Mouse (Mus musculus): Measurements from ENCODE around the gene Gm49396. TPM values are rescaled to one million over a fixed set of nuclear protein-coding genes. Genes with fewer than 3 reads are reported as not detected.

Gm49396 gene
- polyA plus RNA-seq, 1 experiment from 2014 or later = 4.1 TPM

- H3K4me2 ChIP-seq (ENCODE audit: low read depth, low read length) = no peak overlapping the region
- peaks cover 17% of the 10 kb centered on the region for H3K4me1 ChIP-seq (ENCODE audit: control insufficient read depth, low read depth, low read length)
- no peaks in the 10 kb centered on the region for H3K27me3 ChIP-seq (ENCODE audit: control insufficient read depth, insufficient read depth, low read depth, low read length)
- no peaks in the 10 kb centered on the region for H3K9me3 ChIP-seq (replicated peaks; ENCODE audit: control insufficient read depth, low read length)
- ATAC-seq (ENCODE audit: low read depth) = no peak
- no peak overlapping the region for H3K27ac ChIP-seq (ENCODE audit: low read length)
- 86% methylated on average over 1 of the region's 1 CpGs for WGBS (ENCODE audit: insufficient replicate concordance)
- no peak overlapping the region for H3K4me3 ChIP-seq (ENCODE audit: low read depth, low read length)
- peaks cover 10% of the 10 kb centered on the region for H3K36me3 ChIP-seq (ENCODE audit: control insufficient read depth, insufficient read depth)
- H3K9ac ChIP-seq (ENCODE audit: low read depth, low read length) = no peak overlapping the region
Observed at GRCm38 (mm10) chr7:30550603-30551002, 12.5 kb upstream of the Gm49396 start.

- Histone ChIP-seq H3K36me3 (ENCODE audit: control insufficient read depth, insufficient read depth) (peaks cover 14% of the 10 kb centered on the region), H3K4me2 (ENCODE audit: low read depth, low read length) (peak overlapping the region; percentile 77), H3K9me3 (replicated peaks; ENCODE audit: control insufficient read depth, low read length) (no peaks in the 10 kb centered on the region), H3K4me3 (ENCODE audit: low read depth, low read length) (peak overlapping the region; percentile 83), H3K27ac (ENCODE audit: low read length) (peak overlapping the region; percentile 97), H3K4me1 (ENCODE audit: control insufficient read depth, low read depth, low read length) (peaks cover 17% of the 10 kb centered on the region), H3K9ac (ENCODE audit: low read depth, low read length) (peak overlapping the region; percentile 85), H3K27me3 (ENCODE audit: control insufficient read depth, insufficient read depth, low read depth, low read length) (no peaks in the 10 kb centered on the region)
- peak; percentile 38 for ATAC-seq (ENCODE audit: low read depth)
- under 1% methylated on average over 10 of the region's 10 CpGs for WGBS (ENCODE audit: insufficient replicate concordance)
Observed at GRCm38 (mm10) chr7:30551445-30552101, 11.6 kb upstream of the Gm49396 start.

GRCm38 (mm10) chr7:30552102-30553020 lies 10.8 kb upstream of the Gm49396 start, which contains the start of the genes Hspb6 and Proser3:
TSS of gene Hspb6 (plus strand) at chr7:30552178.
TSS of gene Proser3 (minus strand) at chr7:30552299.
- under 1% methylated on average over 44 of the region's 44 CpGs for WGBS (ENCODE audit: insufficient replicate concordance)
- no peaks in the 10 kb centered on the region for H3K27me3 ChIP-seq (ENCODE audit: control insufficient read depth, insufficient read depth, low read depth, low read length)
- peaks cover 17% of the 10 kb centered on the region for H3K36me3 ChIP-seq (ENCODE audit: control insufficient read depth, insufficient read depth)
- H3K9me3 ChIP-seq (replicated peaks; ENCODE audit: control insufficient read depth, low read length) = no peaks in the 10 kb centered on the region
- peak within 1 kb of the TSS; percentile 97 for H3K27ac ChIP-seq (ENCODE audit: low read length)
- peak within 1 kb of the TSS; percentile 96 for H3K4me2 ChIP-seq (ENCODE audit: low read depth, low read length)
- peak within 1 kb of the TSS; percentile 88 for H3K9ac ChIP-seq (ENCODE audit: low read depth, low read length)
- peaks cover 17% of the 10 kb centered on the region for H3K4me1 ChIP-seq (ENCODE audit: control insufficient read depth, low read depth, low read length)
- ATAC-seq (ENCODE audit: low read depth) = peak; percentile 92
- peak within 1 kb of the TSS; percentile 83 for H3K4me3 ChIP-seq (ENCODE audit: low read depth, low read length)

GRCm38 (mm10) chr7:30553021-30553589 lies 10.0 kb upstream of the Gm49396 start:
- peaks cover 20% of the 10 kb centered on the region for H3K4me1 ChIP-seq (ENCODE audit: control insufficient read depth, low read depth, low read length)
- 4% methylated on average over 23 of the region's 23 CpGs for WGBS (ENCODE audit: insufficient replicate concordance)
- H3K27me3 ChIP-seq (ENCODE audit: control insufficient read depth, insufficient read depth, low read depth, low read length) = no peaks in the 10 kb centered on the region
- no peak for ATAC-seq (ENCODE audit: low read depth)
- peak overlapping the region; percentile 96 for H3K4me2 ChIP-seq (ENCODE audit: low read depth, low read length)
- no peaks in the 10 kb centered on the region for H3K9me3 ChIP-seq (replicated peaks; ENCODE audit: control insufficient read depth, low read length)
- peak overlapping the region; percentile 83 for H3K4me3 ChIP-seq (ENCODE audit: low read depth, low read length)
- H3K9ac ChIP-seq (ENCODE audit: low read depth, low read length) = peak overlapping the region; percentile 88
- H3K36me3 ChIP-seq (ENCODE audit: control insufficient read depth, insufficient read depth) = peaks cover 17% of the 10 kb centered on the region
- H3K27ac ChIP-seq (ENCODE audit: low read length) = peak overlapping the region; percentile 96

- Histone ChIP-seq H3K4me1 (ENCODE audit: control insufficient read depth, low read depth, low read length) (peaks cover 28% of the 10 kb centered on the region), H3K27me3 (ENCODE audit: control insufficient read depth, insufficient read depth, low read depth, low read length) (no peaks in the 10 kb centered on the region), H3K9ac (ENCODE audit: low read depth, low read length) (peak overlapping the region; percentile 88), H3K36me3 (ENCODE audit: control insufficient read depth, insufficient read depth) (peaks cover 17% of the 10 kb centered on the region), H3K9me3 (replicated peaks; ENCODE audit: control insufficient read depth, low read length) (no peaks in the 10 kb centered on the region), H3K4me2 (ENCODE audit: low read depth, low read length) (peak overlapping the region; percentile 96), H3K4me3 (ENCODE audit: low read depth, low read length) (peak overlapping the region; percentile 83), H3K27ac (ENCODE audit: low read length) (peak overlapping the region; percentile 25; the same call in 1 of the 2 replicates)
- 75% methylated on average over 22 of the region's 22 CpGs for WGBS (ENCODE audit: insufficient replicate concordance)
- no peak for ATAC-seq (ENCODE audit: low read depth)
Observed at GRCm38 (mm10) chr7:30553810-30554584, 9.1 kb upstream of the Gm49396 start.

- Histone ChIP-seq H3K4me1 (ENCODE audit: control insufficient read depth, low read depth, low read length) (peaks cover 38% of the 10 kb centered on the region), H3K9me3 (replicated peaks; ENCODE audit: control insufficient read depth, low read length) (no peaks in the 10 kb centered on the region), H3K36me3 (ENCODE audit: control insufficient read depth, insufficient read depth) (peaks cover 17% of the 10 kb centered on the region), H3K27me3 (ENCODE audit: control insufficient read depth, insufficient read depth, low read depth, low read length) (no peaks in the 10 kb centered on the region), H3K27ac (ENCODE audit: low read length) (no peak overlapping the region), H3K9ac (ENCODE audit: low read depth, low read length) (no peak overlapping the region), H3K4me2 (ENCODE audit: low read depth, low read length) (no peak overlapping the region), H3K4me3 (ENCODE audit: low read depth, low read length) (no peak overlapping the region)
- 90% methylated on average over 18 of the region's 18 CpGs for WGBS (ENCODE audit: insufficient replicate concordance)
- no peak for ATAC-seq (ENCODE audit: low read depth)
Observed at GRCm38 (mm10) chr7:30556894-30557536, 6.1 kb upstream of the Gm49396 start.

GRCm38 (mm10) chr7:30557901-30558514 lies 5.1 kb upstream of the Gm49396 start:
- Histone ChIP-seq H3K9ac (ENCODE audit: low read depth, low read length) (peak overlapping the region; percentile 72), H3K4me2 (ENCODE audit: low read depth, low read length) (peak overlapping the region; percentile 80), H3K9me3 (replicated peaks; ENCODE audit: control insufficient read depth, low read length) (no peaks in the 10 kb centered on the region), H3K27ac (ENCODE audit: low read length) (peak overlapping the region; percentile 86), H3K27me3 (ENCODE audit: control insufficient read depth, insufficient read depth, low read depth, low read length) (no peaks in the 10 kb centered on the region), H3K4me3 (ENCODE audit: low read depth, low read length) (peak overlapping the region; percentile 76), H3K4me1 (ENCODE audit: control insufficient read depth, low read depth, low read length) (peaks cover 35% of the 10 kb centered on the region), H3K36me3 (ENCODE audit: control insufficient read depth, insufficient read depth) (peaks cover 17% of the 10 kb centered on the region)
- no peak for ATAC-seq (ENCODE audit: low read depth)
- WGBS (ENCODE audit: insufficient replicate concordance) = 80% methylated on average over 13 of the region's 13 CpGs

Measured in liver, embryonic 16.5 days (tissue).